Mouse (Mus musculus) liver, embryonic 15.5 days (tissue): ENCODE results near the gene Dok4. TPM values are rescaled to one million over a fixed set of nuclear protein-coding genes. Genes with fewer than 3 reads are reported as not detected.

Experiments
- ATAC-seq: fragments of 200-750 bp; cut with Nextera tagmentation; 2 replicates; pipeline ENCODE4 v1.8.0; 2017; ENCODE audit warnings: moderate number of reproducible peaks, mild to moderate bottlenecking, moderate library complexity; ENCODE audit not compliant: insufficient read depth
- H3K27ac ChIP-seq: fragments of 300-500 bp; sonication (generic); replicated peaks from 2 replicates; pipeline ENCODE4 v1.5.1; 2015; ENCODE audit warnings: mild to moderate bottlenecking, inconsistent platforms
- H3K27me3 ChIP-seq: fragments of 300-500 bp; sonication (generic); 2 replicates; pipeline ENCODE4 v1.6.1; 2015; ENCODE audit warnings: mild to moderate bottlenecking, inconsistent platforms
- H3K36me3 ChIP-seq: fragments of 300-500 bp; sonication (generic); replicated peaks from 2 replicates; pipeline ENCODE4 v1.6.1; 2015; ENCODE audit warnings: moderate library complexity, mild to moderate bottlenecking, inconsistent platforms
- H3K4me1 ChIP-seq: fragments of 300-500 bp; sonication (generic); replicated peaks from 2 replicates; pipeline ENCODE4 v1.6.1; 2015; ENCODE audit warnings: inconsistent platforms
- H3K4me2 ChIP-seq: fragments of 300-500 bp; sonication (generic); 2 replicates; pipeline ENCODE4 v1.6.1; 2015; ENCODE audit warnings: moderate library complexity, mild to moderate bottlenecking, inconsistent platforms
- H3K4me3 ChIP-seq: fragments of 300-500 bp; sonication (generic); replicated peaks from 2 replicates; pipeline ENCODE4 v1.5.1; 2015; ENCODE audit warnings: mild to moderate bottlenecking, inconsistent platforms
- H3K9ac ChIP-seq: fragments of 300-500 bp; sonication (generic); 2 replicates; pipeline ENCODE4 v1.6.1; 2015; ENCODE audit warnings: moderate library complexity, mild to moderate bottlenecking, inconsistent platforms
- H3K9me3 ChIP-seq: fragments of 300-500 bp; sonication (generic); replicated peaks from 2 replicates; pipeline ENCODE4 v1.6.1; 2016; ENCODE audit warnings: inconsistent platforms
- WGBS: fragments of 180-500 bp; shearing (Covaris S2); methylation state at CpG from one replicate; pipeline ENCODE4 v1.1.7; 2015; ENCODE audit warnings: mixed read lengths; ENCODE audit not compliant: insufficient replicate concordance; 5-methylcytosine and 5-hydroxymethylcytosine counted together
- polyA plus RNA-seq: library from polyadenylated mRNA; unstranded; fragments of >200 nt; fragmentation: Nextera tagmentation; extraction: Ambion mirVana; gene quantifications from 2 replicates; pipeline ENCODE4 v1.2.1, GENCODE M21; 2015

The Dok4 gene
- polyA plus RNA-seq, 1 experiment from 2014 or later, result 11.0 TPM

DNA sequence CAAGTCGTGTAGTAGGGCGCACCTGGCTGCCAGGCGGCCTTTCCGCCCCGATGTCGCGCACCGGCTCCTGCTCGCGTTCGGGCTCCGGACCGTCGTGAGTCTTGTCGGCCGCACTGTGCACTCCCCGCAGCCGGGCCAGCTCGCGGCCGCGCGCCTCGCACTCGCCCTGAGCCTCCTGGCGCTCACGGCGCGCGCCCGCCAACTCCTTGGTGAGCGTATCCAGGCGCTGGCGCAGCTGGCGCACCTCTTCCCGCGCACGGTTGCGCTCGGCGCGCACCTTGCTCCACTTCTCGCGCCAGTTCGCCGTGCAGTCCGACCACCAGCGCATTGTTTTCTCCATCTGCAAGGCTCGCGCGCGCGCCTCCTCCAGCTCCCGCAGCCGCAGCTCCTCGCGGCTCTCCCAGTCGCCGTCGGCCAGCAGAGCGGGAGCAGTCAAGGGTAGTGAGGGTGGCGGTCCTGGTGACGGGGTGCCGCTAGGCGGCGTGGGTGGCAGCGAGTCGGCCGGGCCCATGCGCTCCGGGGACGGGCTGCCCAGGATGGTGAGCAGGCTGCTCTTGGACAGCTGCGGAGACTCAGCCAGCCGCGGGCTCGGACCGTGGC is 37.0 kb upstream of the Dok4 start:
- Histone ChIP-seq H3K36me3 (no peaks in the 10 kb centered on the region), H3K4me3 (peak overlapping the region; percentile 27; the same call in 1 of the 2 replicates), H3K9me3 (no peaks in the 10 kb centered on the region), H3K9ac (no peak overlapping the region), H3K4me1 (peaks cover 47% of the 10 kb centered on the region), H3K27me3 (peaks cover 75% of the 10 kb centered on the region), H3K4me2 (peak overlapping the region; percentile 61), H3K27ac (no peak overlapping the region)
- 42% methylated on average over 77 of the region's 77 CpGs for WGBS
- no peak for ATAC-seq

GRCm38 (mm10) chr8:94908847-94909246 is 32.7 kb upstream of the Dok4 start:
- ATAC-seq, result peak; percentile 59; the same call in 1 of the 2 replicates
- Histone ChIP-seq H3K9me3 (no peaks in the 10 kb centered on the region), H3K9ac (no peak overlapping the region), H3K4me1 (peaks cover 23% of the 10 kb centered on the region), H3K27me3 (peaks cover 32% of the 10 kb centered on the region), H3K36me3 (0 out of 2 replicates have a peak, but pooled peaks cover 3% of the 10 kb centered on the region), H3K4me2 (no peak overlapping the region), H3K4me3 (no peak overlapping the region), H3K27ac (no peak overlapping the region)
- WGBS, result 6% methylated on average over 4 of the region's 4 CpGs

- 79% methylated on average over 18 of the region's 18 CpGs for WGBS
These were observed 31.6 kb upstream of the Dok4 start for GRCm38 (mm10) chr8:94907591-94908300.

DNA sequence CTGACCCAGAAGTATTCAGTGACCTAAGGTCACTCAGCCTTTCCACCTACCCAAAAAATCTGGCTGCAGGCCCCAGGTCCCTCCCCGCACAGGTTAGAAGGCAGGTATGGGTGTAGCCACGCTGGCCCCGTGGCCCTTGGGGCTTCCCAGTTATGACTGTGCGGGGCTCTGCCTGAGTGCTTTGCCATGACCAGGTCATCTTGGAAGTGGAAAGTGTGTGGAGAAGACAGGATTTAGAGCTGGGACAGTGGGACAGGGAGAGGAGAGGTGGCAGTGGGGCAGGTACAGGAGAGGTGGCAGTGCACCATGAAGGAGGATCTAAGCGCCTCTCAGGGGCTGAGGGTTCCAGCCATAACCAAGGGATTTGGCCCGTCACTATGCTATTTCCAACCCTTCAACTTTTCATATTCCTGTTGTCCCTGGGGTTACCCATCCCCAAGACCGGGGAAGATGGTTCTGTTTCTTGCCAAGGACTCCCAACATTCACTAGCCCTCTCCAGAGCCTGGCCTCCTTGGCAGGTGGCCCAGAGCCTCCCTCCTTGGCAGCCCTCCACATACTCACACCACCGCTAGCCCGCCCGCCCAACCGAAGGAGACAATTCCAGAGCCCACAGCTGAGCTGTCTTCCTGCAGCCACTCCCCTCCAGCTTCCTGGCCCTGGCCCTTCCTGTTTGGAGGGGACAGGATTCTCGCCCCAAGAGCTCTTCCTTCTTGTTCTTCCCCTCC is 28.5 kb upstream of the Dok4 start:
- Histone ChIP-seq H3K9ac (no peak overlapping the region), H3K4me2 (no peak overlapping the region), H3K36me3 (0 out of 2 replicates have a peak, but pooled peaks cover 3% of the 10 kb centered on the region), H3K27ac (no peak overlapping the region; the same call in 1 of the 2 replicates), H3K4me1 (peaks cover 38% of the 10 kb centered on the region), H3K9me3 (no peaks in the 10 kb centered on the region), H3K4me3 (no peak overlapping the region), H3K27me3 (0 out of 2 replicates have a peak, but pooled peaks cover 2% of the 10 kb centered on the region)
- ATAC-seq, result no peak
- WGBS, result 78% methylated on average over 12 of the region's 12 CpGs

More at GRCm38 (mm10) chr8:94907591-94908300, 31.6 kb upstream of the Dok4 start:
- no peaks in the 10 kb centered on the region for H3K9me3 ChIP-seq
- H3K27ac ChIP-seq, result no peak overlapping the region
- H3K27me3 ChIP-seq, result peaks cover 21% of the 10 kb centered on the region
- H3K4me2 ChIP-seq, result no peak overlapping the region
- no peak for ATAC-seq
- H3K4me3 ChIP-seq, result no peak overlapping the region
- 0 out of 2 replicates have a peak, but pooled peaks cover 3% of the 10 kb centered on the region for H3K36me3 ChIP-seq
- no peak overlapping the region for H3K9ac ChIP-seq
- H3K4me1 ChIP-seq, result peaks cover 12% of the 10 kb centered on the region

GRCm38 (mm10) chr8:94903709-94904108 is 27.6 kb upstream of the Dok4 start:
- WGBS, result 77% methylated on average over 12 of the region's 12 CpGs

GRCm38 (mm10) chr8:94901031-94901430 is 24.9 kb upstream of the Dok4 start:
- peak overlapping the region; percentile 97 for H3K27ac ChIP-seq
- no peaks in the 10 kb centered on the region for H3K27me3 ChIP-seq
- 0 out of 2 replicates have a peak overlapping the region, but pooled peaks have one; percentile 4 for H3K4me3 ChIP-seq
- peak overlapping the region; percentile 10 for H3K9ac ChIP-seq
- no peaks in the 10 kb centered on the region for H3K36me3 ChIP-seq
- 28% methylated on average over 5 of the region's 5 CpGs for WGBS
- peaks cover 61% of the 10 kb centered on the region for H3K4me1 ChIP-seq
- no peaks in the 10 kb centered on the region for H3K9me3 ChIP-seq
- H3K4me2 ChIP-seq, result peak overlapping the region; percentile 74
- ATAC-seq, result no peak

More at GRCm38 (mm10) chr8:94903709-94904108, 27.6 kb upstream of the Dok4 start:
- H3K27me3 ChIP-seq, result no peaks in the 10 kb centered on the region
- no peak for ATAC-seq
- no peak overlapping the region for H3K27ac ChIP-seq
- no peaks in the 10 kb centered on the region for H3K9me3 ChIP-seq
- H3K36me3 ChIP-seq, result 0 out of 2 replicates have a peak, but pooled peaks cover 3% of the 10 kb centered on the region
- H3K9ac ChIP-seq, result no peak overlapping the region
- H3K4me2 ChIP-seq, result no peak overlapping the region
- H3K4me1 ChIP-seq, result peaks cover 39% of the 10 kb centered on the region
- H3K4me3 ChIP-seq, result no peak overlapping the region

GRCm38 (mm10) chr8:94900617-94901016 is 24.5 kb upstream of the Dok4 start:
- Histone ChIP-seq H3K4me2 (peak overlapping the region; percentile 74), H3K9ac (peak overlapping the region; percentile 10), H3K9me3 (no peaks in the 10 kb centered on the region), H3K27ac (peak overlapping the region; percentile 97), H3K4me3 (0 out of 2 replicates have a peak overlapping the region, but pooled peaks have one; percentile 4), H3K27me3 (no peaks in the 10 kb centered on the region), H3K4me1 (peaks cover 65% of the 10 kb centered on the region), H3K36me3 (no peaks in the 10 kb centered on the region)
- WGBS, result 35% methylated on average over 6 of the region's 6 CpGs
- ATAC-seq, result no peak

GRCm38 (mm10) chr8:94899262-94899661 is 23.1 kb upstream of the Dok4 start:
- Histone ChIP-seq H3K4me3 (peak overlapping the region; percentile 40), H3K9ac (peak overlapping the region; percentile 51), H3K4me1 (peaks cover 71% of the 10 kb centered on the region), H3K27me3 (peaks cover 13% of the 10 kb centered on the region), H3K27ac (peak overlapping the region; percentile 97), H3K9me3 (no peaks in the 10 kb centered on the region), H3K36me3 (no peaks in the 10 kb centered on the region), H3K4me2 (peak overlapping the region; percentile 74)
- ATAC-seq, result peak; percentile 98
- WGBS, result 8% methylated on average over 11 of the region's 11 CpGs

DNA sequence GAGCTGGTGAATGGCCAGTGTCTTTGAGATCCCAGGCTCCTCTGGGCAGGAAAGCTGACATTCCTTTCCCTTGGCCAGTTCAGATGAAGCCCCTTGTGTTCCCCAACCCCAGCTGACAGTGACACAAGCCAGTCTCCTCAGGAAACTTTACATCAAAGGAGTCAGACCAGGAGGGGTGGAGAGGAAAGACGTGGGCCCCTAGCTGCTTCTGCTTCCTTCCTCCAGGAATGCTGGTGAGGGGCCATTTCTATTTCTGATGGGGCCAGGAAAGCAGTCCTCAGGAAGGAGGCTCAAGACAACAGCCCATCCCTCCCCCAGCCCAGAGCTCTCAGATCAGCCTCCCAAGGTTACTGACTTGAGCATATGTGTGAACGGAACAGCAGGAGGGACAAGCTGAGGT is 16.8 kb upstream of the Dok4 start:
- peaks cover 48% of the 10 kb centered on the region for H3K4me1 ChIP-seq
- no peak overlapping the region for H3K9ac ChIP-seq
- peaks cover 63% of the 10 kb centered on the region for H3K27me3 ChIP-seq
- no peak overlapping the region for H3K4me2 ChIP-seq
- 0 out of 2 replicates have a peak overlapping the region, but pooled peaks have one; percentile 9 for H3K27ac ChIP-seq
- WGBS, result 36% methylated on average over 2 of the region's 2 CpGs
- H3K4me3 ChIP-seq, result no peak overlapping the region
- no peaks in the 10 kb centered on the region for H3K9me3 ChIP-seq
- no peak for ATAC-seq
- H3K36me3 ChIP-seq, result no peaks in the 10 kb centered on the region

GRCm38 (mm10) chr8:94888383-94889036 is 12.4 kb upstream of the Dok4 start:
- H3K27me3 ChIP-seq, result peaks cover 61% of the 10 kb centered on the region
- peak; percentile 69 for ATAC-seq
- peak overlapping the region; percentile 46; the same call in 1 of the 2 replicates for H3K9ac ChIP-seq
- peaks cover 34% of the 10 kb centered on the region for H3K4me1 ChIP-seq
- no peaks in the 10 kb centered on the region for H3K9me3 ChIP-seq
- H3K36me3 ChIP-seq, result no peaks in the 10 kb centered on the region
- WGBS, result 23% methylated on average over 14 of the region's 14 CpGs
- peak overlapping the region; percentile 61 for H3K4me2 ChIP-seq
- H3K27ac ChIP-seq, result peak overlapping the region; percentile 31
- peak overlapping the region; percentile 27 for H3K4me3 ChIP-seq
